ENCODE assay signal across 30 mouse cellular contexts in the genomic region with DNA sequence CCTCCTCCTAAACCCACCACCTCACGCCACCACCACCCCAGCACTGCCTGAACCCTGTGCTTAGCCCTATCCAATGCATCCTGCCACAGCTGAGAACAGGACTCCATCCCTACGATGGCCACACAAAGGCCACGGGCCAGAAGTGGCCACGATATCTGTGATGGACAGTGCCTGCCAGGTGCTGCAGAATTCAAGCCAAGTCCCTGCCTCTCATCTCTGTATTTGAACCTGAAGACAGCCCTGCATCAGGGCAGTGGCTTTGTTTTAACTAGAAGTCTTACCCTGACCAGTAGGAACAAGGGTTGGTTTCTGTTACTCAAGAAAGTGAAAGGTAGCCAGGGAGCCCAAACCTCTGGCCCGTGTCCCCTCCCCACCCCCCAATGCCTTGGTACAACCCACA. TPM values are rescaled to one million over a fixed set of nuclear protein-coding genes. Genes with fewer than 3 reads are reported as not detected.
A peak's percentile ranks its signal among the peaks of the same experiment; 100 is the strongest.
DNase-seq lines count a peak whose midpoint lies in the region; ATAC-seq lines count a peak whose summit lies in the region.
"Had no signal": no experiment of that assay in that cellular context is flagged by ENCODE, and none has a peak within 500 bp of the region (broad histone marks: within the 10 kb centered on the region; RNA-seq: fewer than 3 reads in every experiment).

No protein-coding gene starts in this region.

- H3K9ac ChIP-seq in midbrain, embryonic 16.5 days (ENCODE audit: low read depth, low read length): no peak overlapping the region
- H3K9ac ChIP-seq in neural tube, embryonic 15.5 days (replicated peaks): no peak overlapping the region
- H3K9ac ChIP-seq: embryonic facial prominence, embryonic 13.5 days; forebrain, embryonic 13.5 days; hindbrain, embryonic 14.5 days; intestine, embryonic 15.5 days had no signal

- no peaks in the 10 kb centered on the region for H3K9me3 ChIP-seq in midbrain, embryonic 10.5 days (replicated peaks)
- H3K9me3 ChIP-seq in midbrain, embryonic 16.5 days (replicated peaks; ENCODE audit: control insufficient read depth, low read length, poor library complexity, severe bottlenecking): no peaks in the 10 kb centered on the region
- no peaks in the 10 kb centered on the region for H3K9me3 ChIP-seq in neural tube, embryonic 15.5 days (replicated peaks)
- H3K9me3 ChIP-seq: embryonic facial prominence, embryonic 10.5 days; embryonic facial prominence, embryonic 13.5 days; forebrain, embryonic 10.5 days; forebrain, embryonic 13.5 days; heart, embryonic 10.5 days; intestine, embryonic 15.5 days had no signal

- H3K36me3 ChIP-seq in midbrain, embryonic 10.5 days: no peaks in the 10 kb centered on the region
- H3K36me3 ChIP-seq in midbrain, embryonic 16.5 days (ENCODE audit: control insufficient read depth, insufficient read depth, low read length): no peaks in the 10 kb centered on the region
- no peaks in the 10 kb centered on the region for H3K36me3 ChIP-seq in neural tube, embryonic 15.5 days
- H3K36me3 ChIP-seq: embryonic facial prominence, embryonic 10.5 days; embryonic facial prominence, embryonic 13.5 days; forebrain, embryonic 10.5 days; G1E; heart, embryonic 10.5 days; intestine, embryonic 15.5 days had no signal

- WGBS in midbrain, embryonic 10.5 days: 80% methylated on average over 5 of the region's 5 CpGs
- WGBS in midbrain, embryonic 16.5 days: 83% methylated on average over 5 of the region's 5 CpGs
- 83% methylated on average over 5 of the region's 5 CpGs for WGBS in neural tube, embryonic 15.5 days

- H3K27me3 ChIP-seq in midbrain, embryonic 10.5 days (ENCODE audit: low read depth, poor library complexity, severe bottlenecking): peaks cover 87% of the 10 kb centered on the region
- no peaks in the 10 kb centered on the region for H3K27me3 ChIP-seq in midbrain, embryonic 16.5 days (ENCODE audit: control insufficient read depth, insufficient read depth, low read depth, low read length)
- peaks cover 29% of the 10 kb centered on the region for H3K27me3 ChIP-seq in neural tube, embryonic 15.5 days (replicated peaks)

- no peak overlapping the region for H3K4me2 ChIP-seq in midbrain, embryonic 16.5 days (ENCODE audit: low read length)
- no peak overlapping the region for H3K4me2 ChIP-seq in neural tube, embryonic 15.5 days
- H3K4me2 ChIP-seq: embryonic facial prominence, embryonic 13.5 days; forebrain, embryonic 13.5 days; hindbrain, embryonic 14.5 days; intestine, embryonic 15.5 days had no signal

- no peak for ATAC-seq in midbrain, embryonic 16.5 days
- ATAC-seq in neural tube, embryonic 15.5 days (ENCODE audit: low FRiP score): no peak
- ATAC-seq: forebrain, embryonic 13.5 days; forebrain, embryonic 16.5 days; intestine, embryonic 15.5 days; Patski had no signal

- H3K4me1 ChIP-seq in midbrain, embryonic 10.5 days: peaks cover 100% of the 10 kb centered on the region
- H3K4me1 ChIP-seq in midbrain, embryonic 16.5 days (ENCODE audit: control insufficient read depth, insufficient read depth, low read length): peaks cover 27% of the 10 kb centered on the region
- peaks cover 50% of the 10 kb centered on the region for H3K4me1 ChIP-seq in neural tube, embryonic 15.5 days

- H3K4me3 ChIP-seq in midbrain, embryonic 10.5 days: 0 out of 2 replicates have a peak overlapping the region, but pooled peaks have one; percentile 7
- H3K4me3 ChIP-seq in midbrain, embryonic 16.5 days (ENCODE audit: low read depth, low read length): no peak overlapping the region
- H3K4me3 ChIP-seq in neural tube, embryonic 15.5 days (replicated peaks): no peak overlapping the region
- H3K4me3 ChIP-seq: embryonic facial prominence, embryonic 10.5 days; embryonic facial prominence, embryonic 13.5 days; erythroblast, embryonic 14.5 days; forebrain, embryonic 10.5 days; forebrain, embryonic 13.5 days; heart, adult 2 months; heart, embryonic 10.5 days; intestine, embryonic 15.5 days had no signal

- peak overlapping the region; percentile 95 for H3K27ac ChIP-seq in midbrain, embryonic 10.5 days (replicated peaks)
- H3K27ac ChIP-seq in midbrain, embryonic 16.5 days (ENCODE audit: low read length): no peak overlapping the region
- H3K27ac ChIP-seq in neural tube, embryonic 15.5 days (replicated peaks): no peak overlapping the region
- H3K27ac ChIP-seq: embryonic facial prominence, embryonic 10.5 days; embryonic facial prominence, embryonic 13.5 days; forebrain, embryonic 10.5 days; forebrain, embryonic 13.5 days; heart, adult 2 months; heart, embryonic 10.5 days; hindbrain, embryonic 14.5 days; intestine, embryonic 15.5 days had no signal

- DNase-seq in cerebellum, adult 11-12 months: peak; percentile 63
- no peak for DNase-seq in cerebellum, postnatal 4 days (ENCODE audit: low spot score in 2 of 2)
- DNase-seq in midbrain, embryonic 10.5 days (ENCODE audit: low spot score): no peak
- DNase-seq in cerebellum, adult 9-10 months: peak; percentile 67
- no peak for DNase-seq in adrenal gland, postnatal 36 days
- DNase-seq: adrenal gland, postnatal 10 days; B cell, adult 2 months; embryo, embryonic 11 days; gastrocnemius, postnatal 10 days; gastrocnemius, postnatal 36 days; heart, adult 2 months; kidney, adult 11 months; kidney, adult 8-10 months had no signal

RNA-seq across cellular contexts. Expression of a gene that starts 12.1 kb away (rescaled TPM):
- polyA plus RNA-seq in midbrain, embryonic 10.5 days (2016; fragmentation: Nextera tagmentation; extraction: Ambion mirVana): 2.8 and 3.5 TPM in 2 replicates
- 7.5 and 11.0 TPM in 2 replicates for polyA plus RNA-seq in midbrain, embryonic 16.5 days (2015; fragmentation: Nextera tagmentation; extraction: Ambion mirVana)
- polyA plus RNA-seq in neural tube, embryonic 15.5 days (2015; fragmentation: Nextera tagmentation; extraction: Ambion mirVana): 9.7 and 10.1 TPM in 2 replicates
- 10 to 100 TPM in 1 of 2 experiments, 1 to 10 TPM in 1; 3.4 to 12.2 TPM for total RNA-seq in adrenal gland, postnatal 36 days (2021)
- total RNA-seq: CH12.LX; granulocyte monocyte progenitor cell, adult 5-6 weeks; hematopoietic stem cell, adult 5-6 weeks had no signal
- polyA plus RNA-seq: erythroblast, embryonic 14.5 days; G1E; heart, embryonic 14.5 days had no signal

RNA-seq across cellular contexts. Expression of a gene that starts 47.2 kb away (rescaled TPM):
- polyA plus RNA-seq in midbrain, embryonic 10.5 days (2016; fragmentation: Nextera tagmentation; extraction: Ambion mirVana): 620 and 831 TPM in 2 replicates
- 124 and 134 TPM in 2 replicates for polyA plus RNA-seq in midbrain, embryonic 16.5 days (2015; fragmentation: Nextera tagmentation; extraction: Ambion mirVana)
- polyA plus RNA-seq in neural tube, embryonic 15.5 days (2015; fragmentation: Nextera tagmentation; extraction: Ambion mirVana): 129 and 207 TPM in 2 replicates
- total RNA-seq in adrenal gland, postnatal 36 days (2021): 10 to 100 TPM; 16.1 to 19.4 TPM

RNA-seq across cellular contexts. Expression of a gene that starts 56.5 kb away (rescaled TPM):
- polyA plus RNA-seq in midbrain, embryonic 10.5 days (2016; fragmentation: Nextera tagmentation; extraction: Ambion mirVana): 16.4 and 19.2 TPM in 2 replicates
- polyA plus RNA-seq in midbrain, embryonic 16.5 days (2015; fragmentation: Nextera tagmentation; extraction: Ambion mirVana): 55.4 and 65.8 TPM in 2 replicates
- 70.8 and 74.9 TPM in 2 replicates for polyA plus RNA-seq in neural tube, embryonic 15.5 days (2015; fragmentation: Nextera tagmentation; extraction: Ambion mirVana)
- total RNA-seq in adrenal gland, postnatal 36 days (2021): 10 to 100 TPM; 20.0 to 22.9 TPM

Comparison
In these comparisons a context has a peak if more than half of its experiments do, and no peak if none do; other contexts are left out.
1. DNase-seq: peak in cerebellum, adult 11-12 months (single experiment) and cerebellum, adult 9-10 months (single experiment); none in cerebellum, postnatal 4 days (0 of 2), midbrain, embryonic 10.5 days (single experiment) and adrenal gland, postnatal 36 days (0 of 2).